Mouse (Mus musculus): ENCODE data around the gene Osbpl7.

DNA sequence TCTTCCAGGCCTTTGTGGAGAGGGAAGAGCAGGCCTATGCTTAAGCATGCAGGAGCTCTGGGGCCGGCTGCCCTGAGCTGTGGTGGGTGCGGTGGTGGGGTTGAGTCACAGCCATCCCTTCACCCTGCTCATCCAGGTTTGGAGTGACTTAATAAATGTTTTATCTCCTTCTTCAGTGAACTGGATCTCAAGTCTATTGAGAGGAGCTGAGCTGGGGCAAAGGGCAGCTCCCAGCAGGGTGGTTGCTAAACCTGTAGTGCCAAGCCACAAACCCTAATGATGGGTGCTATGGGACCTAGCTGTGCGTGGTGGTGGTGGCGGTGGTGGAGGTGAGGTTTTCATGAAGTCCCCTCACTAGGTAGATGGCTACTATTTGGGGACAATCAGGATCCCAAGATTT is 16.6 kb upstream of the Osbpl7 start:
- TF ChIP-seq CTCF (IDR thresholded peaks at IDR 0.05; ENCODE audit: low read depth) (no peak), EP300 (IDR thresholded peaks at IDR 0.05; ENCODE audit: low read depth) (no peak)
